Mouse (Mus musculus) liver, postnatal 0 days (tissue): ENCODE data around the gene Ackr2.

Experiments
- CTCF ChIP-seq: sonication (generic); IDR thresholded peaks from 2 replicates; pipeline ENCODE4 v1.5.1; 2016; ENCODE audit warnings: antibody characterized with exemption, low read depth
- EP300 ChIP-seq: IDR thresholded peaks from 2 replicates; pipeline ENCODE4 v1.6.1; 2016; ENCODE audit warnings: antibody characterized with exemption, low read depth, mild to moderate bottlenecking

DNA sequence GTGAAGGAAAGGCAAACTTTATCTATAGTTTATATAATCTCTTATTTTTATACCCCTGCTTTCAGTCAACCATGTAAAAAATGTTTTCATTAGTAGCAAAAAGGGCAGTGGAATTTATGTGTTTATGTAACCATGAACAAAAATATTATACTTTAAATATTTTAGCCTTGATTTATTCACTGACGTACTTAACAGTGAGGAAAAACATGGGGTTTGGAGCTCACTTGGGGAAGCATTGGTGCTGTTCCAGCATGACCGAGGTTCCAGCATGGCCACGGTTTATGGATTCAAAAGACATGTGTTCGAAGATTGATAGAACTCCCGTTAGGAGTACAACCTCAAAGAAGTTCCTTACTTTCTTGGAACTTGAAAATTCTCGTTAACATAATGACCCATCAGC lies 29.9 kb upstream of the Ackr2 start:
- TF ChIP-seq CTCF (no peak), EP300 (no peak)
